Mouse (Mus musculus) kidney, embryonic 16.5 days (tissue): ENCODE measurements around the gene Aff3. TPM values are rescaled to one million over a fixed set of nuclear protein-coding genes. Genes with fewer than 3 reads are reported as not detected.

Source experiments
- ATAC-seq: fragments of 200-750 bp; cut with Nextera tagmentation; 2 replicates; pipeline ENCODE4 v1.8.0; 2017; ENCODE audit warnings: moderate TSS enrichment; ENCODE audit not compliant: low FRiP score, low TSS enrichment
- H3K27ac ChIP-seq: fragments of 300-500 bp; sonication (generic); 2 replicates; pipeline ENCODE4 v1.5.1; 2014; ENCODE audit warnings: low read length
- H3K27me3 ChIP-seq: fragments of 300-500 bp; sonication (generic); 2 replicates; pipeline ENCODE4 v1.6.1; 2014; ENCODE audit warnings: low read length, control low read depth, mixed read lengths; ENCODE audit not compliant: insufficient read depth
- H3K36me3 ChIP-seq: fragments of 300-500 bp; sonication (generic); 2 replicates; pipeline ENCODE4 v1.6.1; 2014; ENCODE audit warnings: low read length, control low read depth, mixed read lengths; ENCODE audit not compliant: insufficient read depth
- H3K4me1 ChIP-seq: fragments of 300-500 bp; sonication (generic); 2 replicates; pipeline ENCODE4 v1.6.1; 2014; ENCODE audit warnings: low read length, control low read depth, mixed read lengths; ENCODE audit not compliant: insufficient read depth
- H3K4me2 ChIP-seq: fragments of 300-500 bp; sonication (generic); replicated peaks from 2 replicates; pipeline ENCODE4 v1.6.1; 2014; ENCODE audit warnings: low read depth, low read length
- H3K4me3 ChIP-seq: fragments of 300-500 bp; sonication (generic); 2 replicates; pipeline ENCODE4 v1.5.1; 2014; ENCODE audit warnings: mild to moderate bottlenecking, low read length
- H3K9ac ChIP-seq: fragments of 300-500 bp; sonication (generic); replicated peaks from 2 replicates; pipeline ENCODE4 v1.6.1; 2014; ENCODE audit warnings: low read length
- H3K9me3 ChIP-seq: fragments of 300-500 bp; sonication (generic); 2 replicates; pipeline ENCODE4 v1.6.1; 2016; ENCODE audit warnings: low read length, control low read depth
- WGBS: fragments of 180-500 bp; shearing (Covaris S2); extraction: QIAGEN DNeasy Blood & Tissue Kit; methylation state at CpG from one replicate; pipeline ENCODE4 v1.1.7; 2014; 5-methylcytosine and 5-hydroxymethylcytosine counted together
- polyA plus RNA-seq: library from polyadenylated mRNA; unstranded; fragments of >200 nt; fragmentation: Nextera tagmentation; extraction: Ambion mirVana; gene quantifications from 2 replicates; pipeline ENCODE4 v1.2.1, GENCODE M21; 2015

Gene Aff3
- polyA plus RNA-seq, 1 experiment from 2014 or later: 4.0 TPM

GRCm38 (mm10) chr1:38271312-38271711, 393.4 kb downstream of the Aff3 start:
- Histone ChIP-seq H3K27ac (no peak overlapping the region), H3K4me1 (peaks cover 10% of the 10 kb centered on the region), H3K4me3 (no peak overlapping the region), H3K36me3 (no peaks in the 10 kb centered on the region), H3K4me2 (no peak overlapping the region), H3K9me3 (no peaks in the 10 kb centered on the region), H3K27me3 (no peaks in the 10 kb centered on the region), H3K9ac (no peak overlapping the region)
- 84% methylated on average over 2 of the region's 2 CpGs for WGBS
- ATAC-seq: no peak

DNA sequence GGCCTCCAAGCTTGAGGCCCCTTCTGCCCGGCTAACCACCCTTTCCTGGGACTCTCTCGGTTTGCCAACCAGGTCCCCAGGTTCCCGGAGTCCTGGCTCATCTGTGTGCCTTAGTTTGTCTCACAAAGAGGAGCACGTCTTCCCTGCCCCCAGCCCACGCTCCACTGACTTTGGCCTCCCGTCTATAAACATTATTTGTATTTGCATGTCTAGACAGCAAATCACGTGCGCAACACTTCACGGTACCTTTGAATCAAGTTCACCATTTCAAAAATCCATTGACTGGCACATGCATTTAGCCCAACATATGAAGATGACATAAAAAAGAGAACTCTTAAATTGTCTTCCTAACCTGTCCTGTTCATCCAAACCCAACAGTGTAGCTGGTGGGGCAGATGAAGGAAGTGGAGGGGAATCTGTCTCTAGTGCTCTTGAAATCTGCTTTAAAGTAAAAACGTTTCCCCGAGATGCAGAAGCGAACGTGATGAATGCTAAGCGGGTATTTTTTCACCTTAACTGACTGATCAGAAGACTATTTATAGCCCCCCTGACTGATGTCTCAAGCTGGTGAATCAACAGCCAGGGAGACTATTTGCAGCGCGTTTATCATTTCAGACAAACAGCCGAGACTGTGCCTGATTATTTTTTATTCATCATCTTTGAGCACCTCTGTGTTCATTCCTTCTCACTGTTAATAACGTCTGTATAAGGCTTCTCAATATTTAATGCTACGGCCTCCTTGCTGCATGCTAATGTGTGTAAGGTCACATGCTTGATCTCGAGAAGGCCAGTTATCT, 396.3 kb downstream of the Aff3 start:
- H3K36me3 ChIP-seq: peaks cover 8% of the 10 kb centered on the region; the same call in 1 of the 2 replicates
- no peak overlapping the region for H3K9ac ChIP-seq
- 32% methylated on average over 20 of the region's 20 CpGs for WGBS
- no peaks in the 10 kb centered on the region for H3K27me3 ChIP-seq
- ATAC-seq: no peak; the same call in 1 of the 2 replicates
- peaks cover 10% of the 10 kb centered on the region for H3K4me1 ChIP-seq
- no peak overlapping the region for H3K27ac ChIP-seq
- no peaks in the 10 kb centered on the region for H3K9me3 ChIP-seq
- H3K4me3 ChIP-seq: no peak overlapping the region
- H3K4me2 ChIP-seq: no peak overlapping the region

- Histone ChIP-seq H3K9ac (no peak overlapping the region), H3K27ac (no peak overlapping the region), H3K9me3 (no peaks in the 10 kb centered on the region), H3K4me1 (peaks cover 10% of the 10 kb centered on the region), H3K27me3 (no peaks in the 10 kb centered on the region), H3K4me2 (no peak overlapping the region), H3K4me3 (no peak overlapping the region), H3K36me3 (peaks cover 8% of the 10 kb centered on the region; the same call in 1 of the 2 replicates)
- no peak for ATAC-seq
- WGBS: 71% methylated on average over 8 of the region's 8 CpGs
Observed at GRCm38 (mm10) chr1:38263251-38263650, 401.5 kb downstream of the Aff3 start.

- peaks cover 3% of the 10 kb centered on the region for H3K4me1 ChIP-seq
- peaks cover 8% of the 10 kb centered on the region; the same call in 1 of the 2 replicates for H3K36me3 ChIP-seq
- H3K9ac ChIP-seq: no peak overlapping the region
- 61% methylated on average over 11 of the region's 11 CpGs for WGBS
- no peak overlapping the region for H3K27ac ChIP-seq
- H3K9me3 ChIP-seq: no peaks in the 10 kb centered on the region
- no peaks in the 10 kb centered on the region for H3K27me3 ChIP-seq
- no peak overlapping the region for H3K4me3 ChIP-seq
- H3K4me2 ChIP-seq: no peak overlapping the region
- no peak; the same call in 1 of the 2 replicates for ATAC-seq
Observed at GRCm38 (mm10) chr1:38262362-38263154, 402.2 kb downstream of the Aff3 start.

- H3K27me3 ChIP-seq: no peaks in the 10 kb centered on the region
- H3K4me1 ChIP-seq: peaks cover 3% of the 10 kb centered on the region; the same call in 1 of the 2 replicates
- H3K9ac ChIP-seq: no peak overlapping the region
- H3K36me3 ChIP-seq: peaks cover 8% of the 10 kb centered on the region; the same call in 1 of the 2 replicates
- H3K4me2 ChIP-seq: no peak overlapping the region
- no peak overlapping the region for H3K27ac ChIP-seq
- H3K4me3 ChIP-seq: no peak overlapping the region
- 52% methylated on average over 5 of the region's 5 CpGs for WGBS
- no peak for ATAC-seq
- H3K9me3 ChIP-seq: no peaks in the 10 kb centered on the region
Observed at GRCm38 (mm10) chr1:38261076-38261475, 403.7 kb downstream of the Aff3 start.

DNA sequence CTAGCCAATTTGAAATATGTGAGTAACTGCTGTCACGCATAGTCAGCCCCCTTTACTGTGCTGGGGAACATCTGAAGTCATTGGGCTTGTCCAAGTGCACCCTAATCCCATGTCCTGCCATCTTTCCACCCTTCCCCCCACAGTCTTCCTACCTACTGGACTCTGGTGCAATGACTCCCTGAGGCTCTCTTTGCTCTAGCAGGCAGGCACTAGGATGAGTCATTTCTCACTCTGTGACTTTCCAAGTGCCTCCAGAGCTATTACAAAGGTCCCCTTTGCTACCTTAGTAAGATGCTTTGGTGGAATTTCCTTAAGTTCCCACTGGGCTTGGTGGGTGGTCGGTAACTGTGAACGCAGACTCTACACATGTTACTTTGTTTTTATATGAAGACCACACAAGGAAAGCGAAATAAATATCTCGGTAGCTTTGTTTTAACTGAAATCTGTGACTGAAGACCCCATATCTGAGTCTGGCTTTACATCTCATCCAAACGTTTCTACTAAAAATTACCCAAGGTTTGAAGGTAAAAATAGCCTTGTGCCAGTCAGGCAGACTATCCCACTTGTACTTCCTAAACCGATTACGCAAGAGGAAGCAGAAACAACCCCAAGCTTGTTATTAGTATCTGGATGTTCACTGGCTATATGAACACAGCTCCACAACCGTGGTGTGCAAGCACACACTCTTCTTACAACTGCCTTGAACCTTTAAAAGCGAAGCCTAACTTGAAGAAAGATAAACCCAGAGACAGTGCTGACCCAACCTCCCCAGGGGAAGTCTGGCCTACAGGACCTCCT, 405.0 kb downstream of the Aff3 start:
- no peak overlapping the region for H3K9ac ChIP-seq
- WGBS: 75% methylated on average over 10 of the region's 10 CpGs
- H3K4me2 ChIP-seq: no peak overlapping the region
- no peaks in the 10 kb centered on the region for H3K9me3 ChIP-seq
- no peak overlapping the region for H3K4me3 ChIP-seq
- peaks cover 3% of the 10 kb centered on the region; the same call in 1 of the 2 replicates for H3K4me1 ChIP-seq
- no peak for ATAC-seq
- no peak overlapping the region for H3K27ac ChIP-seq
- H3K36me3 ChIP-seq: peaks cover 5% of the 10 kb centered on the region; the same call in 1 of the 2 replicates
- H3K27me3 ChIP-seq: no peaks in the 10 kb centered on the region

DNA sequence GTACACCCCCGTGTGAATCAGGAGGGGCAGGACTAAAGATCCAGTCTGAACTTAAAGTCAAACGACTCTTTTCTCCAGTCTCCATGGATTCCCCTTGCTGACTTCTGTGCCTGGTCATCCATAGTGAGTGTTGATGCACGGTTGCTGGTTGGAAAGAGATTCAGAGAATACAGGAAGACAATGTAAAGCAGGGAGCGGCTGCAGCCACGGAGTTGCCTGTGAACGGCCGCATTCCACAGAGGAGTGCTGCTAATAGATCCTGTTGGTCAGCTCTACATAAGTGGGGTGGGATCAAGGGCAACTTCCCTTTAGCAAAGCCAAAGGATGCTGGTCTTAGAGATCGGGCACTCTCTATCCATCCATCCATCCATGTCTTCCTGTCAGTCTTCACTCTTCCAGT, 410.3 kb downstream of the Aff3 start:
- H3K27me3 ChIP-seq: no peaks in the 10 kb centered on the region
- no peak for ATAC-seq
- no peak overlapping the region for H3K9ac ChIP-seq
- H3K4me3 ChIP-seq: no peak overlapping the region
- no peaks in the 10 kb centered on the region for H3K9me3 ChIP-seq
- no peak overlapping the region for H3K4me2 ChIP-seq
- no peak overlapping the region for H3K27ac ChIP-seq
- H3K4me1 ChIP-seq: peaks cover 4% of the 10 kb centered on the region; the same call in 1 of the 2 replicates
- H3K36me3 ChIP-seq: no peaks in the 10 kb centered on the region
- WGBS: 68% methylated on average over 8 of the region's 8 CpGs

DNA sequence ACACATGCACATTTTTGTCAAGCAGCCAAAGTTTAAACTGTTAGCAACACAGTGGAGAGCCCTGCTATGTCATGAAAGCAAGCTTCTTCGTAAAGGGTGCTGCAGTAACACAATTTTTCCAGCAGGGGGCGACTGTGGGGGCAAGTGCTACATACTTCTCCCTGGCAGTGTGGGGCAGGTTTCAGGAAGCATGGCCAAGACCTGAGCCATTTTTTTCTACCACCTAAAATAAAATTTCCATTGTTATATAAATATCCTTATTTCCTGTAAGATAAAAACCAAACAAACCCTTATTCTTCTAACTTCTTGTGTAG, 412.0 kb downstream of the Aff3 start:
- Histone ChIP-seq H3K36me3 (no peaks in the 10 kb centered on the region), H3K27ac (no peak overlapping the region), H3K4me3 (no peak overlapping the region), H3K4me2 (no peak overlapping the region), H3K9ac (no peak overlapping the region), H3K4me1 (peaks cover 13% of the 10 kb centered on the region), H3K27me3 (no peaks in the 10 kb centered on the region), H3K9me3 (no peaks in the 10 kb centered on the region)
- peak; percentile 44; the same call in 1 of the 2 replicates for ATAC-seq
- 36% methylated on average over 2 of the region's 2 CpGs for WGBS

DNA sequence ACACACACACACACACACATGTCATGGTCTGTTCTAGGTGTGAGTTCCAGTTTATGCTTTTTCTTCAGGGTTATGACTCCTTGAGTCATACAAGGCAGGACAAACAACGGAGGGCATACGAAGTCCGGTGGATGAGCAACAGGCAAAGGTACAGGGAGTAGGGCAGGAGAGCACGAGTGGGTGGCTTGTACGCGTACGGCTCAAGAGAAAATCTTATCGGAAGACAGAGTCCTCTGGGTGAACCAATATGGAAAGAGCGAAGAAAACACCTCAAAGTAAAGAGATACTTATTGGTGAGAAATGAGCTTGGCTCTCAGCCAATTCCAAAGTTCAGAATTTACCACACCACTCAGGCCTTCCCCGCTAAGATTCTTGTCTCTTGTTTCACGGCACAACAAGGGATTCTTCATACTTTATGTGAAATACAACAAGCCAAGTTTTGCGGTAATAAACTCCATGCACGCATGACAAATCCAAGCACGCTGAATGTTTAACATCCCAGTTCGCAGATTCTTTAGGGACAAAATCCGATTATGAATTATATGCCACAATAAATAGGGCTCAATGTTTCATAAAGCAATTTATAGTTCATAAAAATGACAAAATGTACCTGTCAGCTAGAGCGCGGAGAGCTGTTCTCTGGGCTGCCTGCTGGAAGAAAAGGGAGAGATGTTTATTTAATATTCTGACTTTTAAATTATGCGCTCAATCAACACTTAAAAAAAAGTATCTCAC, 412.6 kb downstream of the Aff3 start:
- 61% methylated on average over 19 of the region's 19 CpGs for WGBS
- Histone ChIP-seq H3K4me1 (peaks cover 13% of the 10 kb centered on the region), H3K4me2 (no peak overlapping the region), H3K27ac (no peak overlapping the region), H3K4me3 (no peak overlapping the region), H3K27me3 (no peaks in the 10 kb centered on the region), H3K9me3 (no peaks in the 10 kb centered on the region), H3K36me3 (no peaks in the 10 kb centered on the region), H3K9ac (no peak overlapping the region)
- no peak; the same call in 1 of the 2 replicates for ATAC-seq
